In genomic region chr12:25702176-25703022, GRCm38 (mm10) we compare ENCODE assay signal across 8 mouse cellular contexts.
DNase-seq lines count a peak whose midpoint lies in the region; ATAC-seq and TF ChIP-seq lines count a peak whose summit lies in the region.

No protein-coding gene starts in this region.

- H3K27ac ChIP-seq in heart, postnatal 0 days (ENCODE audit: low read depth) = no peak overlapping the region
- H3K27ac ChIP-seq in heart, adult 2 months = no peak overlapping the region
- H3K27ac ChIP-seq in forebrain, embryonic 10.5 days = peak overlapping the region; percentile 76
- no peak overlapping the region for H3K27ac ChIP-seq in limb, embryonic 11.5 days (replicated peaks; ENCODE audit: low read depth, low read length)
- H3K27ac ChIP-seq in stomach, embryonic 16.5 days (ENCODE audit: low read length) = no peak overlapping the region

- H3K9me3 ChIP-seq in heart, postnatal 0 days (replicated peaks; ENCODE audit: control insufficient read depth, low read length) = no peaks in the 10 kb centered on the region
- H3K9me3 ChIP-seq in forebrain, embryonic 10.5 days = no peaks in the 10 kb centered on the region
- no peaks in the 10 kb centered on the region for H3K9me3 ChIP-seq in limb, embryonic 11.5 days (ENCODE audit: control insufficient read depth, low read length)
- H3K9me3 ChIP-seq in stomach, embryonic 16.5 days (replicated peaks; ENCODE audit: control insufficient read depth, low read length) = no peaks in the 10 kb centered on the region

- H3K79me2 ChIP-seq in heart, adult 2 months (replicated peaks; ENCODE audit: control insufficient read depth, insufficient read depth, low read length) = no peaks in the 10 kb centered on the region

- no peak for DNase-seq in heart, postnatal 0 days (ENCODE audit: low spot score)
- no peak for DNase-seq in heart, adult 2 months
- peak; percentile 55 for DNase-seq in forebrain, embryonic 10.5 days (ENCODE audit: extremely low spot score, low spot score)
- peak; percentile 37 for DNase-seq in limb, embryonic 11.5 days (ENCODE audit: low spot score)
- DNase-seq in frontal cortex, postnatal 36 days (ENCODE audit: low spot score in 2 of 2) = no peak
- DNase-seq in cerebellum, postnatal 25 days = no peak
- DNase-seq in adrenal gland, postnatal 4 days (ENCODE audit: low spot score in 2 of 2) = no peak

- H3K4me1 ChIP-seq in heart, postnatal 0 days (ENCODE audit: control insufficient read depth, insufficient read depth) = 0 out of 2 replicates have a peak, but pooled peaks cover 8% of the 10 kb centered on the region
- H3K4me1 ChIP-seq in heart, adult 2 months (ENCODE audit: control insufficient read depth, insufficient read depth, low read length) = no peaks in the 10 kb centered on the region
- H3K4me1 ChIP-seq in forebrain, embryonic 10.5 days = peaks cover 15% of the 10 kb centered on the region
- H3K4me1 ChIP-seq in limb, embryonic 11.5 days (ENCODE audit: control insufficient read depth, insufficient read depth, low read length) = 0 out of 2 replicates have a peak, but pooled peaks cover 2% of the 10 kb centered on the region
- H3K4me1 ChIP-seq in stomach, embryonic 16.5 days (ENCODE audit: control insufficient read depth, insufficient read depth, low read length) = no peaks in the 10 kb centered on the region

- H3K4me2 ChIP-seq in heart, postnatal 0 days (ENCODE audit: low read depth, low read length) = peak overlapping the region; percentile 50
- H3K4me2 ChIP-seq in limb, embryonic 11.5 days (ENCODE audit: low read depth, severe bottlenecking) = peak overlapping the region; percentile 39; the same call in 1 of the 2 replicates
- H3K4me2 ChIP-seq in stomach, embryonic 16.5 days (ENCODE audit: low read depth, low read length) = peak overlapping the region; percentile 39; the same call in 1 of the 2 replicates

- TF ChIP-seq EP300 in heart, postnatal 0 days (IDR thresholded peaks at IDR 0.05; ENCODE audit: low read depth) = no peak
- no peak for TF ChIP-seq EP300 in heart, adult 2 months (IDR thresholded peaks at IDR 0.05; ENCODE audit: insufficient read depth, low read depth, low read length)

- no peak for TF ChIP-seq CTCF in heart, postnatal 0 days (IDR thresholded peaks at IDR 0.05; ENCODE audit: low read depth)
- TF ChIP-seq CTCF in heart, adult 2 months (IDR thresholded peaks at IDR 0.05) = no peak

- no peak for ATAC-seq in heart, postnatal 0 days (ENCODE audit: insufficient read depth, low read depth)
- no peak for ATAC-seq in limb, embryonic 11.5 days (ENCODE audit: insufficient number of reproducible peaks, low FRiP score, low TSS enrichment, low read depth)
- ATAC-seq in stomach, embryonic 16.5 days (ENCODE audit: insufficient read depth, low FRiP score) = no peak

- H3K4me3 ChIP-seq in heart, postnatal 0 days (ENCODE audit: low read depth, low read length) = 0 out of 2 replicates have a peak overlapping the region, but pooled peaks have one; percentile 12
- no peak overlapping the region for H3K4me3 ChIP-seq in heart, adult 2 months
- H3K4me3 ChIP-seq in forebrain, embryonic 10.5 days = peak overlapping the region; percentile 42
- no peak overlapping the region for H3K4me3 ChIP-seq in limb, embryonic 11.5 days (ENCODE audit: low read depth, low read length)
- 0 out of 2 replicates have a peak overlapping the region, but pooled peaks have one; percentile 7 for H3K4me3 ChIP-seq in stomach, embryonic 16.5 days (replicated peaks; ENCODE audit: low read length)

- intact Hi-C loops in heart, adult 2 months (cut with DNase I) = no loop called here

- H3K9ac ChIP-seq in heart, postnatal 0 days (replicated peaks; ENCODE audit: low read depth, low read length) = no peak overlapping the region
- H3K9ac ChIP-seq in heart, adult 2 months (ENCODE audit: low read depth, low read length) = no peak overlapping the region
- no peak overlapping the region for H3K9ac ChIP-seq in limb, embryonic 11.5 days (ENCODE audit: low read length)
- no peak overlapping the region for H3K9ac ChIP-seq in stomach, embryonic 16.5 days (ENCODE audit: low read length)

- WGBS in heart, postnatal 0 days = 24% methylated on average over 21 of the region's 21 CpGs
- WGBS in heart, adult 2 months = 25% methylated on average over 21 of the region's 21 CpGs
- 8% methylated on average over 21 of the region's 21 CpGs for WGBS in forebrain, embryonic 10.5 days
- WGBS in limb, embryonic 11.5 days = 21% methylated on average over 21 of the region's 21 CpGs
- 18% methylated on average over 21 of the region's 21 CpGs for WGBS in stomach, embryonic 16.5 days

- no peaks in the 10 kb centered on the region for H3K36me3 ChIP-seq in heart, postnatal 0 days (replicated peaks; ENCODE audit: control insufficient read depth, insufficient read depth, low read length)
- H3K36me3 ChIP-seq in heart, adult 2 months (ENCODE audit: control insufficient read depth, insufficient read depth, low read length) = no peaks in the 10 kb centered on the region
- H3K36me3 ChIP-seq in forebrain, embryonic 10.5 days (replicated peaks) = no peaks in the 10 kb centered on the region
- no peaks in the 10 kb centered on the region for H3K36me3 ChIP-seq in limb, embryonic 11.5 days (ENCODE audit: control insufficient read depth, insufficient read depth, low read length)
- H3K36me3 ChIP-seq in stomach, embryonic 16.5 days (ENCODE audit: control insufficient read depth, insufficient read depth, low read length) = no peaks in the 10 kb centered on the region

- H3K27me3 ChIP-seq in heart, postnatal 0 days (ENCODE audit: control insufficient read depth, insufficient read depth, low read length) = no peaks in the 10 kb centered on the region
- H3K27me3 ChIP-seq in heart, adult 2 months (ENCODE audit: control insufficient read depth, insufficient read depth, low read length) = no peaks in the 10 kb centered on the region
- H3K27me3 ChIP-seq in forebrain, embryonic 10.5 days (ENCODE audit: poor library complexity, severe bottlenecking) = peaks cover 11% of the 10 kb centered on the region; the same call in 1 of the 2 replicates
- H3K27me3 ChIP-seq in limb, embryonic 11.5 days (ENCODE audit: control insufficient read depth, insufficient read depth, low read length) = no peaks in the 10 kb centered on the region
- no peaks in the 10 kb centered on the region for H3K27me3 ChIP-seq in stomach, embryonic 16.5 days (ENCODE audit: control insufficient read depth, insufficient read depth, low read length)

- TF ChIP-seq POLR2A in heart, adult 2 months (IDR thresholded peaks at IDR 0.05; ENCODE audit: insufficient read depth, low read depth, low read length) = no peak

Comparison
In these comparisons a context has a peak if more than half of its experiments do, and no peak if none do; other contexts are left out.
1. H3K4me3 ChIP-seq: peak in heart, postnatal 0 days (single experiment), forebrain, embryonic 10.5 days (single experiment) and stomach, embryonic 16.5 days (single experiment); none in heart, adult 2 months (single experiment) and limb, embryonic 11.5 days (single experiment).
2. DNase-seq: peak in forebrain, embryonic 10.5 days (single experiment) and limb, embryonic 11.5 days (single experiment); none in heart, postnatal 0 days (single experiment), heart, adult 2 months (0 of 2), frontal cortex, postnatal 36 days (0 of 2), cerebellum, postnatal 25 days (0 of 2) and adrenal gland, postnatal 4 days (0 of 2).
3. Peak in every context shown above with its lines, with median percentiles within 50 percentile points of each other: H3K4me2 ChIP-seq.